Mouse (Mus musculus) limb, embryonic 14.5 days (tissue): ENCODE measurements around the gene Trem2. TPM values are rescaled to one million over a fixed set of nuclear protein-coding genes. Genes with fewer than 3 reads are reported as not detected.
"Not testable (repeated sequence)": the region's sequence is repeated elsewhere in the genome, so short reads cannot be mapped to it uniquely, and the experiment has no call there.

Source experiments
- ATAC-seq: fragments of 200-750 bp; cut with Nextera tagmentation; 2 replicates; pipeline ENCODE4 v1.8.0; 2017; ENCODE audit warnings: low read depth, moderate number of reproducible peaks, moderate TSS enrichment; ENCODE audit not compliant: low FRiP score
- DNase-seq: peaks from one replicate; pipeline ENCODE4 v3.0.0-alpha.2; 2015; ENCODE audit warnings: low spot score
- H3K27ac ChIP-seq: fragments of 300-500 bp; sonication (generic); replicated peaks from 2 replicates; pipeline ENCODE4 v1.5.1; 2014; ENCODE audit warnings: low read depth, mild to moderate bottlenecking, low read length, moderate library complexity, mixed read lengths
- H3K27me3 ChIP-seq: fragments of 300-500 bp; sonication (generic); 2 replicates; pipeline ENCODE4 v1.6.1; 2014; ENCODE audit warnings: low read length, mixed read lengths; ENCODE audit not compliant: control insufficient read depth, insufficient read depth
- H3K36me3 ChIP-seq: fragments of 300-500 bp; sonication (generic); 2 replicates; pipeline ENCODE4 v1.6.1; 2014; ENCODE audit warnings: mild to moderate bottlenecking, low read length, moderate library complexity, mixed read lengths; ENCODE audit not compliant: control insufficient read depth, insufficient read depth
- H3K4me1 ChIP-seq: fragments of 300-500 bp; sonication (generic); 2 replicates; pipeline ENCODE4 v1.6.1; 2014; ENCODE audit warnings: antibody characterized with exemption, low read length, mixed read lengths; ENCODE audit not compliant: control insufficient read depth, insufficient read depth
- H3K4me2 ChIP-seq: fragments of 300-500 bp; sonication (generic); replicated peaks from 2 replicates; pipeline ENCODE4 v1.6.1; 2014; ENCODE audit warnings: low read depth, mild to moderate bottlenecking, low read length, moderate library complexity; ENCODE audit not compliant: severe bottlenecking
- H3K4me3 ChIP-seq: fragments of 300-500 bp; sonication (generic); replicated peaks from 2 replicates; pipeline ENCODE4 v1.5.1; 2014; ENCODE audit warnings: low read length
- H3K9ac ChIP-seq: fragments of 300-500 bp; sonication (generic); 2 replicates; pipeline ENCODE4 v1.6.1; 2014; ENCODE audit warnings: mild to moderate bottlenecking, low read depth, low read length, moderate library complexity; ENCODE audit not compliant: severe bottlenecking
- H3K9me3 ChIP-seq: fragments of 300-500 bp; sonication (generic); 2 replicates; pipeline ENCODE4 v1.6.1; 2016; ENCODE audit warnings: low read length; ENCODE audit not compliant: control insufficient read depth
- POLR2A ChIP-seq: fragments of 200-500 bp; IDR thresholded peaks from 2 replicates; pipeline ENCODE4 v1.8.0; 2012; ENCODE audit warnings: inconsistent platforms, mild to moderate bottlenecking, moderate library complexity, borderline replicate concordance; ENCODE audit not compliant: insufficient read depth, insufficient read length; ENCODE audit errors: extremely low read depth
- WGBS: fragments of 180-500 bp; shearing (Covaris S2); extraction: QIAGEN DNeasy Blood & Tissue Kit; methylation state at CpG from one replicate; pipeline ENCODE4 v1.1.7; 2014; 5-methylcytosine and 5-hydroxymethylcytosine counted together
- polyA plus RNA-seq, 2 experiments: library from polyadenylated mRNA; depleted of rRNA in 1 of 2; stranded (reverse) in 1 of 2; unstranded in 1 of 2; fragments of >200 nt; fragmentation: Nextera tagmentation in 1 of 2; extraction: Ambion mirVana in 1 of 2; gene quantifications; 2 replicates each; pipeline versions ENCODE4 v1.2.1 to v1.2.3; 2012 to 2014

The Trem2 gene
- polyA plus RNA-seq, 2 experiments: 8.4 to 10.4 TPM

GRCm38 (mm10) chr17:48350681-48351193 is 4.5 kb downstream of the Trem2 start:
- H3K4me2 ChIP-seq: no peak overlapping the region
- DNase-seq (no peak), ATAC-seq (no peak)
- TF ChIP-seq POLR2A: no peak
- H3K27me3 ChIP-seq: no peaks in the 10 kb centered on the region
- no peak overlapping the region for H3K4me3 ChIP-seq
- WGBS: 72% methylated on average over 5 of the region's 5 CpGs
- H3K4me1 ChIP-seq: no peaks in the 10 kb centered on the region
- no peak overlapping the region for H3K27ac ChIP-seq
- H3K9ac ChIP-seq: no peak overlapping the region
- no peaks in the 10 kb centered on the region for H3K9me3 ChIP-seq
- no peaks in the 10 kb centered on the region for H3K36me3 ChIP-seq

GRCm38 (mm10) chr17:48352976-48353375 is 6.8 kb downstream of the Trem2 start:
- H3K27ac ChIP-seq, H3K9me3 ChIP-seq, H3K4me1 ChIP-seq, H3K4me2 ChIP-seq, H3K27me3 ChIP-seq, H3K9ac ChIP-seq, H3K36me3 ChIP-seq, H3K4me3 ChIP-seq, ATAC-seq, DNase-seq: not testable (repeated sequence)
- 78% methylated on average over 7 of the region's 7 CpGs for WGBS

GRCm38 (mm10) chr17:48355822-48356221 is 9.6 kb downstream of the Trem2 start:
- WGBS: 84% methylated on average over 3 of the region's 3 CpGs
- no peak overlapping the region for H3K27ac ChIP-seq
- no peaks in the 10 kb centered on the region for H3K4me1 ChIP-seq
- no peak overlapping the region for H3K4me2 ChIP-seq
- no peaks in the 10 kb centered on the region for H3K27me3 ChIP-seq
- ATAC-seq: no peak
- H3K9me3 ChIP-seq: no peaks in the 10 kb centered on the region
- TF ChIP-seq POLR2A: no peak
- H3K36me3 ChIP-seq: no peaks in the 10 kb centered on the region
- H3K4me3 ChIP-seq: no peak overlapping the region
- no peak overlapping the region for H3K9ac ChIP-seq
- DNase-seq: no peak

- no peaks in the 10 kb centered on the region for H3K27me3 ChIP-seq
- no peaks in the 10 kb centered on the region for H3K9me3 ChIP-seq
- 30% methylated on average over 2 of the region's 2 CpGs for WGBS
- no peaks in the 10 kb centered on the region for H3K4me1 ChIP-seq
- no peak overlapping the region for H3K27ac ChIP-seq
- DNase-seq (no peak), ATAC-seq (no peak)
- TF ChIP-seq POLR2A: no peak
- H3K9ac ChIP-seq: no peak overlapping the region
- H3K4me2 ChIP-seq: no peak overlapping the region
- H3K36me3 ChIP-seq: no peaks in the 10 kb centered on the region
- H3K4me3 ChIP-seq: no peak overlapping the region
Observed at GRCm38 (mm10) chr17:48357892-48358291, 11.7 kb downstream of the Trem2 start.

GRCm38 (mm10) chr17:48359616-48360015 is 13.4 kb downstream of the Trem2 start, which contains the start of gene Treml1:
Gene Treml1, plus strand, starts transcription at chr17:48359916.
- Histone ChIP-seq H3K27me3 (no peaks in the 10 kb centered on the region), H3K27ac (no peak within 1 kb of the TSS), H3K9me3 (no peaks in the 10 kb centered on the region), H3K9ac (no peak within 1 kb of the TSS), H3K36me3 (no peaks in the 10 kb centered on the region), H3K4me1 (no peaks in the 10 kb centered on the region), H3K4me3 (no peak within 1 kb of the TSS), H3K4me2 (no peak within 1 kb of the TSS)
- DNase-seq (no peak), ATAC-seq (no peak)
- TF ChIP-seq POLR2A: no peak
- WGBS: 63% methylated on average over 7 of the region's 7 CpGs

GRCm38 (mm10) chr17:48360462-48360861 is 14.3 kb downstream of the Trem2 start:
- no peak overlapping the region for H3K9ac ChIP-seq
- no peak for DNase-seq
- 89% methylated on average over 4 of the region's 4 CpGs for WGBS
- no peak overlapping the region for H3K4me2 ChIP-seq
- no peaks in the 10 kb centered on the region for H3K4me1 ChIP-seq
- no peak overlapping the region for H3K4me3 ChIP-seq
- no peak for TF ChIP-seq POLR2A
- H3K27me3 ChIP-seq: no peaks in the 10 kb centered on the region
- no peaks in the 10 kb centered on the region for H3K36me3 ChIP-seq
- no peak overlapping the region for H3K27ac ChIP-seq
- no peak for ATAC-seq
- no peaks in the 10 kb centered on the region for H3K9me3 ChIP-seq
